Mouse (Mus musculus): ENCODE data around the gene Antxr2. TPM values are rescaled to one million over a fixed set of nuclear protein-coding genes. Genes with fewer than 3 reads are reported as not detected.

Gene Antxr2
- total and polyA plus RNA-seq, 3 experiments: 3.6 to 4.0 (median 3.9) TPM

- TF ChIP-seq RCOR1 (conservative IDR thresholded peaks at IDR 0.05; ENCODE audit: low read depth, low read length) (no peak), MEF2A (IDR thresholded peaks at IDR 0.05; ENCODE audit: borderline replicate concordance, low read depth, low read length) (no peak), NRF1 (IDR thresholded peaks at IDR 0.05; ENCODE audit: low read depth, low read length) (no peak), MAX (IDR thresholded peaks at IDR 0.05; ENCODE audit: low read length) (no peak), JUND (conservative IDR thresholded peaks at IDR 0.05; ENCODE audit: low read depth, low read length) (no peak), EP300 (IDR thresholded peaks at IDR 0.05; ENCODE audit: low read length) (no peak), ZKSCAN1 (IDR thresholded peaks at IDR 0.05; ENCODE audit: borderline replicate concordance, low read depth, low read length) (no peak), CTCF (conservative IDR thresholded peaks at IDR 0.05 in 1 of 2, IDR thresholded peaks at IDR 0.05 in 1 of 2; ENCODE audit: low read depth in 2 of 2, low read length in 2 of 2) (no peak), MYC (IDR thresholded peaks at IDR 0.05; ENCODE audit: low read depth, low read length) (no peak), IRF4 (IDR thresholded peaks at IDR 0.05; ENCODE audit: low read depth, low read length) (no peak), BHLHE40 (IDR thresholded peaks at IDR 0.05; ENCODE audit: low read depth, low read length) (no peak), RAD21 (IDR thresholded peaks at IDR 0.05; ENCODE audit: low read depth, low read length) (no peak)
- DNase-seq (ENCODE audit: extremely low read depth): no peak
- H3K4me3 ChIP-seq (replicated peaks in 1 of 3; ENCODE audit: low read depth in 2 of 3, low read length in 2 of 3, poor library complexity in 1 of 3): no peak overlapping the region
- H3K4me1 ChIP-seq (ENCODE audit: control insufficient read depth in 1 of 2, insufficient read depth in 2 of 2): peaks cover 3 to 5% of the 10 kb centered on the region in 2 experiments; a peak in 3 of 4 replicates
- H3K36me3 ChIP-seq (replicated peaks in 1 of 2; ENCODE audit: control insufficient read depth in 1 of 2, insufficient read depth in 1 of 2, low read length in 1 of 2): no peaks in the 10 kb centered on the region
- dilution Hi-C loops (cut with MboI; ENCODE audit: extremely low pct_ligation_motif_present, extremely low pct_unique_long_range_greater_than_20kb, low sequenced_read_pairs) (no loop called here), in situ Hi-C loops (cut with MboI; ENCODE audit: low pct_ligation_motif_present, low pct_unique_long_range_greater_than_20kb, low sequenced_read_pairs) (no loop called here)
- H3K27ac ChIP-seq (ENCODE audit: insufficient read depth, low read depth): no peak overlapping the region
- no peaks in the 10 kb centered on the region; the same call in 1 of the 2 replicates for H3K79me2 ChIP-seq (replicated peaks; ENCODE audit: control insufficient read depth, extremely low read depth, insufficient read depth, poor library complexity, severe bottlenecking)
- H3K27me3 ChIP-seq (replicated peaks): no peaks in the 10 kb centered on the region
- no peaks in the 10 kb centered on the region for H3K9me3 ChIP-seq (replicated peaks; ENCODE audit: low read length)
- H3K9ac ChIP-seq (ENCODE audit: insufficient read depth, low read depth): no peak overlapping the region
- no peak overlapping the region for H3K4me2 ChIP-seq (ENCODE audit: insufficient read depth, low read depth, poor library complexity, severe bottlenecking)
Observed at GRCm38 (mm10) chr5:97901096-97901495, 129.7 kb downstream of the Antxr2 start.

- in situ Hi-C loops (cut with MboI; ENCODE audit: low pct_ligation_motif_present, low pct_unique_long_range_greater_than_20kb, low sequenced_read_pairs) (no loop called here), dilution Hi-C loops (cut with MboI; ENCODE audit: extremely low pct_ligation_motif_present, extremely low pct_unique_long_range_greater_than_20kb, low sequenced_read_pairs) (no loop called here)
- no peaks in the 10 kb centered on the region for H3K79me2 ChIP-seq (replicated peaks; ENCODE audit: control insufficient read depth, extremely low read depth, insufficient read depth, poor library complexity, severe bottlenecking)
- H3K36me3 ChIP-seq (replicated peaks in 1 of 2; ENCODE audit: control insufficient read depth in 1 of 2, insufficient read depth in 1 of 2, low read length in 1 of 2): peaks cover 0 to 2% of the 10 kb centered on the region in 2 experiments
- H3K4me2 ChIP-seq (ENCODE audit: insufficient read depth, low read depth, poor library complexity, severe bottlenecking): no peak overlapping the region
- no peak for TF ChIP-seq MAX (IDR thresholded peaks at IDR 0.05; ENCODE audit: low read length)
- TF ChIP-seq TCF12 (IDR thresholded peaks at IDR 0.05; ENCODE audit: low read depth, low read length): no peak
- TF ChIP-seq POLR2A (IDR thresholded peaks at IDR 0.05; ENCODE audit: low read depth, low read length): no peak
- TF ChIP-seq E2F4 (IDR thresholded peaks at IDR 0.05; ENCODE audit: insufficient replicate concordance, low read depth, low read length): no peak
- TF ChIP-seq MXI1 (IDR thresholded peaks at IDR 0.05; ENCODE audit: low read depth, low read length): no peak
- TF ChIP-seq SMC3 (IDR thresholded peaks at IDR 0.05; ENCODE audit: low read depth, low read length): no peak
- no peak for TF ChIP-seq USF2 (conservative IDR thresholded peaks at IDR 0.05; ENCODE audit: low read depth, low read length)
- TF ChIP-seq UBTF (IDR thresholded peaks at IDR 0.05; ENCODE audit: low read depth, low read length): no peak
- no peak for TF ChIP-seq RCOR1 (conservative IDR thresholded peaks at IDR 0.05; ENCODE audit: low read depth, low read length)
- no peak for TF ChIP-seq JUND (conservative IDR thresholded peaks at IDR 0.05; ENCODE audit: low read depth, low read length)
- no peaks in the 10 kb centered on the region for H3K9me3 ChIP-seq (replicated peaks; ENCODE audit: low read length)
- no peak overlapping the region for H3K9ac ChIP-seq (ENCODE audit: insufficient read depth, low read depth)
- H3K4me1 ChIP-seq (ENCODE audit: control insufficient read depth in 1 of 2, insufficient read depth in 2 of 2): no peaks in the 10 kb centered on the region
- DNase-seq (ENCODE audit: extremely low read depth): no peak
- no peak overlapping the region for H3K4me3 ChIP-seq (replicated peaks in 1 of 3; ENCODE audit: low read depth in 2 of 3, low read length in 2 of 3, poor library complexity in 1 of 3)
- H3K27ac ChIP-seq (ENCODE audit: insufficient read depth, low read depth): no peak overlapping the region
- no peaks in the 10 kb centered on the region for H3K27me3 ChIP-seq (replicated peaks)
Observed at GRCm38 (mm10) chr5:97899321-97899720, 131.5 kb downstream of the Antxr2 start.

Data from CH12.LX (cell line).